In the genomic region with DNA sequence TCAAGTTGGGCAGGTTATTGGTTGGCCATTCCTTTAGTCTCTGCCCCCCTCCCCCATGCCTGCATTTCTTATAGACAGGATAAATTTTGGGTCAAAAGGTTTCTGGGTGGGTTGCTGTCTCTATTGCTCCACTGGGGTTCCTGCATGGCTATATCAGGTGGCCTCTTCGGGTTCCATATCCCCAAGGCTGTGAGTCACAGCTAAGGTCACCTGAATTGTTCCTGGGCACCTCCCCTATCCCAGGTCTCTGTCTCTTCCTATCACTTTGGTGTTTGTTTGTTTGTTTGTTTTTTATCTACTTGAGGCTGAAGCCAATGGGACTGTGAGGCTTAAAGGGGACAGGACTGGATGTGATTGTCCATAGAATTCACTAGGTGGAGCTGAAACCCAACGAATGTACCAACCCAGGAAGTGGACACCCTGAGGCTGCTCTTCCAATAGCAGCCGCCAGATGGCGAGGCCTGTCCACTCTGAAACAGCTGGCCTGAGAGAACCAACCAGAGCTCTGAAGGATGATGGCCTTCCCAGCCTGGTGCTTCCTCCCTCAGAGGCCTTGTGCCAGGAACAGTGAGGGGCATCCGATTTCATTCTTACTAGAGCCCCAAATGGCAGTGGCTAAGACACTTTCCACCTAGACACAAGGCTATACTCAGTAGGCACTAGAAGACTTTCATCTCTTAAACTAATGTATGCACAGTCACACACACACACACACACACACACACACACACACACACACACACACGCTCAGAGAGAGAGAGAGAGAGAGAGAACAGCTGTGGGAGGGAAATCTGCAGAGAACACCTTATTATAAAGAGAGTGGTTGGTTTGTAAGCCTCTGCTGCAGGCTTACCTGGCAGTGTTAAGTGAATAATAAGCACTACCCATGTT, we compare ENCODE assay signal across 8 mouse cellular contexts. TPM values are rescaled to one million over a fixed set of nuclear protein-coding genes. Genes with fewer than 3 reads are reported as not detected.
A peak's percentile ranks its signal among the peaks of the same experiment; 100 is the strongest.
DNase-seq lines count a peak whose midpoint lies in the region; ATAC-seq lines count a peak whose summit lies in the region.

No protein-coding gene starts in this region.

- no peak overlapping the region for H3K4me2 ChIP-seq in liver, embryonic 12.5 days
- no peak overlapping the region for H3K4me2 ChIP-seq in heart, embryonic 11.5 days
- no peak overlapping the region for H3K4me2 ChIP-seq in kidney, embryonic 16.5 days (replicated peaks; ENCODE audit: low read depth, low read length)
- no peak overlapping the region for H3K4me2 ChIP-seq in limb, embryonic 15.5 days

- no peaks in the 10 kb centered on the region for H3K9me3 ChIP-seq in liver, embryonic 12.5 days (replicated peaks)
- no peaks in the 10 kb centered on the region for H3K9me3 ChIP-seq in heart, embryonic 11.5 days (replicated peaks; ENCODE audit: control insufficient read depth, low read length)
- H3K9me3 ChIP-seq in kidney, embryonic 16.5 days (ENCODE audit: low read length) = no peaks in the 10 kb centered on the region
- H3K9me3 ChIP-seq in limb, embryonic 15.5 days = no peaks in the 10 kb centered on the region

- no peak overlapping the region for H3K27ac ChIP-seq in liver, embryonic 12.5 days
- H3K27ac ChIP-seq in heart, embryonic 11.5 days (ENCODE audit: low read depth, low read length) = no peak overlapping the region
- no peak overlapping the region for H3K27ac ChIP-seq in kidney, embryonic 16.5 days (ENCODE audit: low read length)
- no peak overlapping the region for H3K27ac ChIP-seq in limb, embryonic 15.5 days

- H3K36me3 ChIP-seq in liver, embryonic 12.5 days = no peaks in the 10 kb centered on the region
- H3K36me3 ChIP-seq in heart, embryonic 11.5 days (ENCODE audit: control insufficient read depth, insufficient read depth, low read length) = no peaks in the 10 kb centered on the region
- no peaks in the 10 kb centered on the region for H3K36me3 ChIP-seq in kidney, embryonic 16.5 days (ENCODE audit: insufficient read depth, low read length)
- no peaks in the 10 kb centered on the region for H3K36me3 ChIP-seq in limb, embryonic 15.5 days

- no peak for ATAC-seq in liver, embryonic 12.5 days
- ATAC-seq in erythroid progenitor cell, adult 5-6 weeks (replicated peaks; ENCODE audit: low FRiP score, poor library complexity, severe bottlenecking) = 0 out of 2 replicates have a peak, but pooled peaks have one; percentile 19
- ATAC-seq in heart, embryonic 11.5 days (replicated peaks; ENCODE audit: insufficient number of reproducible peaks, low FRiP score, low TSS enrichment) = peak; percentile 53
- peak; percentile 85 for ATAC-seq in kidney, embryonic 16.5 days (ENCODE audit: low FRiP score, low TSS enrichment)
- ATAC-seq in limb, embryonic 15.5 days (ENCODE audit: insufficient number of reproducible peaks, low FRiP score, low TSS enrichment, low read depth) = peak; percentile 70

- no peaks in the 10 kb centered on the region for H3K4me1 ChIP-seq in liver, embryonic 12.5 days
- no peaks in the 10 kb centered on the region; the same call in 1 of the 2 replicates for H3K4me1 ChIP-seq in heart, embryonic 11.5 days (ENCODE audit: control insufficient read depth, insufficient read depth, low read length)
- H3K4me1 ChIP-seq in kidney, embryonic 16.5 days (ENCODE audit: insufficient read depth, low read length) = no peaks in the 10 kb centered on the region
- H3K4me1 ChIP-seq in limb, embryonic 15.5 days = 0 out of 2 replicates have a peak, but pooled peaks cover 2% of the 10 kb centered on the region

- WGBS in liver, embryonic 12.5 days (ENCODE audit: insufficient replicate concordance) = 15% methylated on average over 6 of the region's 6 CpGs
- 25% methylated on average over 6 of the region's 6 CpGs for WGBS in heart, embryonic 11.5 days (ENCODE audit: insufficient replicate concordance)
- 24% methylated on average over 6 of the region's 6 CpGs for WGBS in kidney, embryonic 16.5 days
- 18% methylated on average over 6 of the region's 6 CpGs for WGBS in limb, embryonic 15.5 days

- peak; percentile 79 for DNase-seq in liver
- DNase-seq in naive thymus-derived CD4-positive, alpha-beta T cell, adult 2 months (ENCODE audit: low read depth) = peak; percentile 11
- peak; percentile 66 to 81 for DNase-seq in spleen, postnatal 4 days (ENCODE audit: low spot score in 2 of 2)

- H3K4me3 ChIP-seq in liver, embryonic 12.5 days = no peak overlapping the region
- H3K4me3 ChIP-seq in heart, embryonic 11.5 days (ENCODE audit: low read depth, low read length) = no peak overlapping the region
- H3K4me3 ChIP-seq in kidney, embryonic 16.5 days (ENCODE audit: low read length) = no peak overlapping the region
- H3K4me3 ChIP-seq in limb, embryonic 15.5 days = no peak overlapping the region

- no peaks in the 10 kb centered on the region for H3K27me3 ChIP-seq in liver, embryonic 12.5 days (replicated peaks)
- H3K27me3 ChIP-seq in heart, embryonic 11.5 days (ENCODE audit: control insufficient read depth, insufficient read depth, low read length) = peaks cover 5% of the 10 kb centered on the region; the same call in 1 of the 2 replicates
- 0 out of 2 replicates have a peak, but pooled peaks cover 3% of the 10 kb centered on the region for H3K27me3 ChIP-seq in kidney, embryonic 16.5 days (ENCODE audit: insufficient read depth, low read length)
- 0 out of 2 replicates have a peak, but pooled peaks cover 2% of the 10 kb centered on the region for H3K27me3 ChIP-seq in limb, embryonic 15.5 days

- H3K9ac ChIP-seq in liver, embryonic 12.5 days = no peak overlapping the region
- no peak overlapping the region for H3K9ac ChIP-seq in heart, embryonic 11.5 days (ENCODE audit: low read depth, low read length)
- no peak overlapping the region for H3K9ac ChIP-seq in kidney, embryonic 16.5 days (replicated peaks; ENCODE audit: low read length)
- no peak overlapping the region for H3K9ac ChIP-seq in limb, embryonic 15.5 days

RNA-seq across cellular contexts. Expression of a gene that starts 8.9 kb away (rescaled TPM):
- 22.6 and 25.3 TPM in 2 replicates for polyA plus RNA-seq in liver, embryonic 12.5 days (2016; fragmentation: Nextera tagmentation; extraction: Ambion mirVana)
- total RNA-seq in erythroid progenitor cell, adult 5-6 weeks (2015; ENCODE audit: low replicate concordance) = not detected in 2 replicates
- total RNA-seq in erythroid progenitor cell, adult 5-6 weeks (2017; ENCODE audit: low replicate concordance) = not detected in 2 replicates
- 107 TPM in 2 replicates for polyA plus RNA-seq in heart, embryonic 11.5 days (2014; fragmentation: Nextera tagmentation; extraction: Ambion mirVana)
- 142 and 148 TPM in 2 replicates for polyA plus RNA-seq in kidney, embryonic 16.5 days (2015; fragmentation: Nextera tagmentation; extraction: Ambion mirVana)
- polyA plus RNA-seq in limb, embryonic 15.5 days (2015; fragmentation: Nextera tagmentation; extraction: Ambion mirVana) = 288 and 295 TPM in 2 replicates

RNA-seq across cellular contexts. Expression of a gene that starts 37.0 kb away (rescaled TPM):
- 4.8 and 5.0 TPM in 2 replicates for polyA plus RNA-seq in liver, embryonic 12.5 days (2016; fragmentation: Nextera tagmentation; extraction: Ambion mirVana)
- total RNA-seq in erythroid progenitor cell, adult 5-6 weeks (2015; ENCODE audit: low replicate concordance) = 2.9 and 13.7 TPM in 2 replicates
- 4.0 and 9.6 TPM in 2 replicates for total RNA-seq in erythroid progenitor cell, adult 5-6 weeks (2017; ENCODE audit: low replicate concordance)
- polyA plus RNA-seq in heart, embryonic 11.5 days (2014; fragmentation: Nextera tagmentation; extraction: Ambion mirVana) = 2.0 and 2.5 TPM in 2 replicates
- 5.5 and 6.1 TPM in 2 replicates for polyA plus RNA-seq in kidney, embryonic 16.5 days (2015; fragmentation: Nextera tagmentation; extraction: Ambion mirVana)
- polyA plus RNA-seq in limb, embryonic 15.5 days (2015; fragmentation: Nextera tagmentation; extraction: Ambion mirVana) = 12.7 and 14.7 TPM in 2 replicates

Comparison
In these comparisons a context has a peak if more than half of its experiments do, and no peak if none do; other contexts are left out.
1. DNase-seq: peak in every context shown above with its lines; median percentile 79 in liver; 74 in spleen, postnatal 4 days; 11 in naive thymus-derived CD4-positive, alpha-beta T cell, adult 2 months.